Mouse (Mus musculus): ENCODE data around the gene Nfib. TPM values are rescaled to one million over a fixed set of nuclear protein-coding genes. Genes with fewer than 3 reads are reported as not detected.

Nfib gene
- polyA plus RNA-seq (2014; fragmentation: Nextera tagmentation; extraction: Ambion mirVana) = 86.0 and 100 TPM in 2 replicates

DNA sequence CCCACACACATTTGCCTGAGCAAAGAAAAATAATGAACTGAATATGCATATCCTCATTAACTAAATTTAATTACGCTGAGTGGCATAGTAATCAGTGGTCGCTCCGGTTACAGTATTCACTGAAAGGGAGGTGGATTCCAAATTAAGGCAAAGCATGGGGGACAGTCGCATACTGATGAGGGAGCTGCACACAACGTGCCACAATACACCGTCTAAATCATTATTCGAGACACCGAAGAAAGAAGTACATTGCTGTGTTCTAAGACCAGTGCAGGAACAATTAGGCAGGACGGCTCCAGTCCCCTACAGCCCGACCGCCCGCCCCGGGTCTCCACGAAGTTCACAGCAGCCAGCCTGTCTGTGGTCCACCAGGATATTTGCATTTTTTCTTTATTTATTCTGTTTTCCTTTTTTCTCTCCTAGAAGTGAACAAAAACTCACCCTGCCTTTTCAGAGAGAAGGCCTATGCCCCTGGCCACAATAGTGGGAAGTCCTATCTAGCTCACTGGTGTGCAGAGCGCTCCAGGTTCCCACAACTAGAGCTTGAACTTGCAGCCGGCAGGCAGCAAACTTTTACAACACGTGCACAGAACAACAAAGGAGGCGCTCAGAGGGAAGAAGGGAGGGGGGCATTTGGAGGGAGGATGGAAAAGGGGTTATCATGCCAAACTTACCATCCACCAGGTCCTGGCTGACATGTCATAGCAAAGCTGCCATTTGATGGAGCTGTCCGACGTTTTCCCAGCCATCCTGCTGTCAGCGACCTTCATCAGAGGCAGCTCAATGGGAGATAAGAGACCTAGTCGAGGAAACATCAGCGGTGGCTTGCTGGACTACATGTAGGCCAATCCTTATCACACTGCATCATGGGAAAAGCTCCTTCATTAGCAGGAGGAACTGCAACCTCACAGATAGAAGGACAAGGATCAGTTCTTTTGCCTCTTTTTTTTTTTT lies at the start of gene Nfib:
TSS of gene Nfib (minus strand) at position 910 of the 954 bp plus-strand sequence.
- H3K27me3 ChIP-seq (replicated peaks; ENCODE audit: control insufficient read depth, insufficient read depth, low read length) = no peaks in the 10 kb centered on the region
- H3K9me3 ChIP-seq (ENCODE audit: control insufficient read depth, low read length) = no peaks in the 10 kb centered on the region
- H3K4me3 ChIP-seq (ENCODE audit: low read depth, low read length) = peak within 1 kb of the TSS; percentile 7
- WGBS = 55% methylated on average over 23 of the region's 23 CpGs
- H3K36me3 ChIP-seq (ENCODE audit: control insufficient read depth, insufficient read depth, low read length) = no peaks in the 10 kb centered on the region
- H3K27ac ChIP-seq (replicated peaks; ENCODE audit: low read depth, low read length) = peak within 1 kb of the TSS; percentile 54
- H3K9ac ChIP-seq (ENCODE audit: low read depth, low read length) = peak within 1 kb of the TSS; percentile 5; the same call in 1 of the 2 replicates
- DNase-seq (ENCODE audit: low spot score) (no peak), ATAC-seq (ENCODE audit: low read depth) (0 out of 2 replicates have a peak, but pooled peaks have one; percentile 41)
- H3K4me2 ChIP-seq (ENCODE audit: low read depth, low read length) = peak within 1 kb of the TSS; percentile 23
- H3K4me1 ChIP-seq (ENCODE audit: control insufficient read depth, insufficient read depth, low read length) = peaks cover 35% of the 10 kb centered on the region

GRCm38 (mm10) chr4:82735764-82736163 lies 30.2 kb upstream of the Nfib start:
- no peaks in the 10 kb centered on the region for H3K9me3 ChIP-seq (ENCODE audit: control insufficient read depth, low read length)
- H3K9ac ChIP-seq (ENCODE audit: low read depth, low read length) = no peak overlapping the region
- H3K4me1 ChIP-seq (ENCODE audit: control insufficient read depth, insufficient read depth, low read length) = 0 out of 2 replicates have a peak, but pooled peaks cover 3% of the 10 kb centered on the region
- no peak overlapping the region for H3K4me2 ChIP-seq (ENCODE audit: low read depth, low read length)
- WGBS = 66% methylated on average over 5 of the region's 5 CpGs
- H3K27me3 ChIP-seq (replicated peaks; ENCODE audit: control insufficient read depth, insufficient read depth, low read length) = no peaks in the 10 kb centered on the region
- no peaks in the 10 kb centered on the region for H3K36me3 ChIP-seq (ENCODE audit: control insufficient read depth, insufficient read depth, low read length)
- no peak overlapping the region; the same call in 1 of the 2 replicates for H3K27ac ChIP-seq (replicated peaks; ENCODE audit: low read depth, low read length)
- DNase-seq (ENCODE audit: low spot score) (no peak), ATAC-seq (ENCODE audit: low read depth) (no peak)
- H3K4me3 ChIP-seq (ENCODE audit: low read depth, low read length) = no peak overlapping the region

- no peak overlapping the region for H3K27ac ChIP-seq (replicated peaks; ENCODE audit: low read depth, low read length)
- H3K27me3 ChIP-seq (replicated peaks; ENCODE audit: control insufficient read depth, insufficient read depth, low read length) = no peaks in the 10 kb centered on the region
- peak; percentile 47; the same call in 1 of the 2 replicates for ATAC-seq (ENCODE audit: low read depth)
- 64% methylated on average over 22 of the region's 22 CpGs for WGBS
- peak; percentile 70 for DNase-seq (ENCODE audit: low spot score)
- H3K4me2 ChIP-seq (ENCODE audit: low read depth, low read length) = no peak overlapping the region
- H3K9ac ChIP-seq (ENCODE audit: low read depth, low read length) = no peak overlapping the region
- H3K4me3 ChIP-seq (ENCODE audit: low read depth, low read length) = no peak overlapping the region
- no peaks in the 10 kb centered on the region for H3K36me3 ChIP-seq (ENCODE audit: control insufficient read depth, insufficient read depth, low read length)
- 0 out of 2 replicates have a peak, but pooled peaks cover 3% of the 10 kb centered on the region for H3K4me1 ChIP-seq (ENCODE audit: control insufficient read depth, insufficient read depth, low read length)
- H3K9me3 ChIP-seq (ENCODE audit: control insufficient read depth, low read length) = no peaks in the 10 kb centered on the region
Observed at GRCm38 (mm10) chr4:82734765-82735481, 29.4 kb upstream of the Nfib start.

DNA sequence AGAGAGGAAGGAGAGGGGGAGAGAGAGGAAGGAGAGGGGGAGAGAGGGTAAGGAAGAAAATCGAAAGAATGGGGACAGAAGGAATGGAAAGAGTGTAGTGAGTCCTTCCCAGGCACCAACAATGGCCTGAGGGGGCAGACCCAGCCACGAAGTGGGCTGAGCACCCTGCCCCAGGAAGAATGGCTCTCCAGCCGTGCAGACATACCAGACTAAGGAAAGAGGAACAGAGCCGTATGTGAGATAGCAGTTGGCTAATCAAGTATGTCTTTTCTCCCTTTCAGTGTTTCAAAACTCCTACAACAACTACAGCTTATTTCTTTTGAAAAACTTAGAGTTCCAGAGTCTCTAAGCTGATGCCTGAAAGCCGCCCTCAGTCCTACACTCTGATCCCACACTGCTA lies 28.8 kb upstream of the Nfib start:
- DNase-seq (ENCODE audit: low spot score) (no peak), ATAC-seq (ENCODE audit: low read depth) (no peak)
- 47% methylated on average over 5 of the region's 5 CpGs for WGBS
- Histone ChIP-seq H3K4me1 (ENCODE audit: control insufficient read depth, insufficient read depth, low read length) (0 out of 2 replicates have a peak, but pooled peaks cover 3% of the 10 kb centered on the region), H3K4me2 (ENCODE audit: low read depth, low read length) (no peak overlapping the region), H3K4me3 (ENCODE audit: low read depth, low read length) (no peak overlapping the region), H3K9me3 (ENCODE audit: control insufficient read depth, low read length) (no peaks in the 10 kb centered on the region), H3K27ac (replicated peaks; ENCODE audit: low read depth, low read length) (no peak overlapping the region), H3K36me3 (ENCODE audit: control insufficient read depth, insufficient read depth, low read length) (no peaks in the 10 kb centered on the region), H3K9ac (ENCODE audit: low read depth, low read length) (no peak overlapping the region), H3K27me3 (replicated peaks; ENCODE audit: control insufficient read depth, insufficient read depth, low read length) (no peaks in the 10 kb centered on the region)

DNA sequence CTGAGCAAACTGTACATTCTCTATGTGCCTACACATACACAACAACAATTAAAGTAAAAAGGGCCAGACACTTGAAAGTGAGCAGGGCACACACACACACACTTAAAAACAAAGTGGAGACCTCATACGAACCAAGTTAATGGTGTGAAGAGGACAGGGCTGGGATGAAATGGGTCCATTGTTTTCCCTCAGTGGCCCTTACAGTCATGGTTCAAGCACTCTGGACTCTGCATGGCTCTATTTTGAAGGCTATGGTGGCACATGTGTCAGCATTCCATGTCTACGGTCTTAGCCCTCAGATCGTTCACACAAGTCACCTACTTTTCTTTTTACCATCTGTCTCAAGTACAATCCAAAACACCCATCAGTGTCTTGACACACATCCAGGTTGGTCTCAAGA lies 28.1 kb upstream of the Nfib start:
- H3K9ac ChIP-seq (ENCODE audit: low read depth, low read length) = no peak overlapping the region
- H3K4me2 ChIP-seq (ENCODE audit: low read depth, low read length) = no peak overlapping the region
- H3K4me3 ChIP-seq (ENCODE audit: low read depth, low read length) = no peak overlapping the region
- H3K27ac ChIP-seq (replicated peaks; ENCODE audit: low read depth, low read length) = no peak overlapping the region
- H3K36me3 ChIP-seq (ENCODE audit: control insufficient read depth, insufficient read depth, low read length) = no peaks in the 10 kb centered on the region
- no peak for DNase-seq (ENCODE audit: low spot score)
- no peak for ATAC-seq (ENCODE audit: low read depth)
- H3K27me3 ChIP-seq (replicated peaks; ENCODE audit: control insufficient read depth, insufficient read depth, low read length) = no peaks in the 10 kb centered on the region
- WGBS = 82% methylated on average over 3 of the region's 3 CpGs
- H3K9me3 ChIP-seq (ENCODE audit: control insufficient read depth, low read length) = no peaks in the 10 kb centered on the region
- H3K4me1 ChIP-seq (ENCODE audit: control insufficient read depth, insufficient read depth, low read length) = 0 out of 2 replicates have a peak, but pooled peaks cover 3% of the 10 kb centered on the region

GRCm38 (mm10) chr4:82730248-82730887 lies 24.8 kb upstream of the Nfib start:
- Histone ChIP-seq H3K4me2 (ENCODE audit: low read depth, low read length) (no peak overlapping the region), H3K27ac (replicated peaks; ENCODE audit: low read depth, low read length) (no peak overlapping the region), H3K9ac (ENCODE audit: low read depth, low read length) (no peak overlapping the region), H3K9me3 (ENCODE audit: control insufficient read depth, low read length) (no peaks in the 10 kb centered on the region), H3K4me1 (ENCODE audit: control insufficient read depth, insufficient read depth, low read length) (no peaks in the 10 kb centered on the region), H3K36me3 (ENCODE audit: control insufficient read depth, insufficient read depth, low read length) (no peaks in the 10 kb centered on the region), H3K4me3 (ENCODE audit: low read depth, low read length) (no peak overlapping the region), H3K27me3 (replicated peaks; ENCODE audit: control insufficient read depth, insufficient read depth, low read length) (no peaks in the 10 kb centered on the region)
- no peak for DNase-seq (ENCODE audit: low spot score)
- ATAC-seq (ENCODE audit: low read depth) = no peak
- 64% methylated on average over 5 of the region's 5 CpGs for WGBS

DNA sequence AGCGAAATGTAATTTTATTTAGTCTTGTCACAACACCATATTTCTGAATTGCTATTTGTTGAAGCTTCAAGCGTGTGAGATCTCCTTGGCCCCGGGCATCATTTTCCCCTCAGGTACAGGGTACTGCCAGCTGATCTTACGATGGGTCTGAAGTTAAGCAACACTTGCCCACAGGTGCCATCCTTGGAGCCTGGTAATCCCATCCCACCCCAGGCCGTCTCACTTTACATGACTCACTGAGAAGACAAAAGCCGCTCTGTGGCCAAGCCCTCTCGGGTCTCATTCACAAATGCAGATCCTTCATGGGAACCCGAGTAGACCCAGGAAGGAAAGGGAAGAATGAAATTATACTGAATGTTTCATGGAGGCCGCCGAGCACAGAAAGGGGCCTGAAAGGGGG lies 18.5 kb upstream of the Nfib start:
- no peak overlapping the region for H3K4me2 ChIP-seq (ENCODE audit: low read depth, low read length)
- no peaks in the 10 kb centered on the region for H3K27me3 ChIP-seq (replicated peaks; ENCODE audit: control insufficient read depth, insufficient read depth, low read length)
- peaks cover 16% of the 10 kb centered on the region for H3K9me3 ChIP-seq (ENCODE audit: control insufficient read depth, low read length)
- DNase-seq (ENCODE audit: low spot score) (peak; percentile 73), ATAC-seq (ENCODE audit: low read depth) (peak; percentile 89)
- H3K9ac ChIP-seq (ENCODE audit: low read depth, low read length) = no peak overlapping the region
- WGBS = 38% methylated on average over 10 of the region's 10 CpGs
- H3K4me1 ChIP-seq (ENCODE audit: control insufficient read depth, insufficient read depth, low read length) = peaks cover 9% of the 10 kb centered on the region; the same call in 1 of the 2 replicates
- H3K4me3 ChIP-seq (ENCODE audit: low read depth, low read length) = no peak overlapping the region
- H3K36me3 ChIP-seq (ENCODE audit: control insufficient read depth, insufficient read depth, low read length) = no peaks in the 10 kb centered on the region
- H3K27ac ChIP-seq (replicated peaks; ENCODE audit: low read depth, low read length) = no peak overlapping the region

GRCm38 (mm10) chr4:82723048-82723447 lies 17.5 kb upstream of the Nfib start:
- H3K36me3 ChIP-seq (ENCODE audit: control insufficient read depth, insufficient read depth, low read length) = no peaks in the 10 kb centered on the region
- peaks cover 9% of the 10 kb centered on the region; the same call in 1 of the 2 replicates for H3K4me1 ChIP-seq (ENCODE audit: control insufficient read depth, insufficient read depth, low read length)
- ATAC-seq (ENCODE audit: low read depth) = no peak
- peaks cover 18% of the 10 kb centered on the region for H3K9me3 ChIP-seq (ENCODE audit: control insufficient read depth, low read length)
- DNase-seq (ENCODE audit: low spot score) = no peak
- H3K27me3 ChIP-seq (replicated peaks; ENCODE audit: control insufficient read depth, insufficient read depth, low read length) = no peaks in the 10 kb centered on the region
- no peak overlapping the region for H3K27ac ChIP-seq (replicated peaks; ENCODE audit: low read depth, low read length)
- H3K9ac ChIP-seq (ENCODE audit: low read depth, low read length) = no peak overlapping the region
- 71% methylated on average over 8 of the region's 8 CpGs for whole genome bisulfite sequencing
- no peak overlapping the region for H3K4me2 ChIP-seq (ENCODE audit: low read depth, low read length)
- H3K4me3 ChIP-seq (ENCODE audit: low read depth, low read length) = no peak overlapping the region

Data from embryonic facial prominence, embryonic 14.5 days (tissue).